Mouse (Mus musculus) forebrain, embryonic 10.5 days (tissue): ENCODE data around the gene Slc25a24. TPM values are rescaled to one million over a fixed set of nuclear protein-coding genes. Genes with fewer than 3 reads are reported as not detected.

Experiments used
- DNase-seq: peaks from one replicate; pipeline ENCODE4 v3.0.0-alpha.2; 2017; ENCODE audit warnings: low spot score; ENCODE audit errors: extremely low spot score
- H3K27ac ChIP-seq: fragments of 300-500 bp; sonication (generic); 2 replicates; pipeline ENCODE4 v1.5.1; 2016; ENCODE audit warnings: mild to moderate bottlenecking
- H3K27me3 ChIP-seq: fragments of 300-500 bp; sonication (generic); 2 replicates; pipeline ENCODE4 v1.6.1; 2016; ENCODE audit warnings: mild to moderate bottlenecking; ENCODE audit not compliant: poor library complexity, severe bottlenecking
- H3K36me3 ChIP-seq: fragments of 300-500 bp; sonication (generic); replicated peaks from 2 replicates; pipeline ENCODE4 v1.6.1; 2016; ENCODE audit warnings: mild to moderate bottlenecking, moderate library complexity
- H3K4me1 ChIP-seq: fragments of 300-500 bp; sonication (generic); 2 replicates; pipeline ENCODE4 v1.6.1; 2016
- H3K4me3 ChIP-seq: fragments of 300-500 bp; sonication (generic); 2 replicates; pipeline ENCODE4 v1.5.1; 2016; ENCODE audit warnings: mild to moderate bottlenecking, moderate library complexity
- H3K9me3 ChIP-seq: fragments of 300-500 bp; sonication (generic); 2 replicates; pipeline ENCODE4 v1.6.1; 2016; ENCODE audit warnings: mild to moderate bottlenecking, moderate library complexity
- WGBS: fragments of 180-500 bp; shearing (Covaris S2); methylation state at CpG from one replicate; pipeline ENCODE4 v1.1.7; 2016; 5-methylcytosine and 5-hydroxymethylcytosine counted together
- polyA plus RNA-seq: library from polyadenylated mRNA; unstranded; fragments of >200 nt; fragmentation: Nextera tagmentation; extraction: Ambion mirVana; gene quantifications from 2 replicates; pipeline ENCODE4 v1.2.1, GENCODE M21; 2016

Gene Slc25a24
- polyA plus RNA-seq, 1 experiment from 2014 or later, result 25.5 TPM

- Histone ChIP-seq H3K4me3 (no peak overlapping the region), H3K4me1 (no peaks in the 10 kb centered on the region), H3K36me3 (no peaks in the 10 kb centered on the region), H3K27ac (no peak overlapping the region), H3K27me3 (no peaks in the 10 kb centered on the region), H3K9me3 (no peaks in the 10 kb centered on the region)
- WGBS, result 82% methylated on average over 6 of the region's 6 CpGs
- no peak for DNase-seq
Observed at GRCm38 (mm10) chr3:109179528-109180076, 56.7 kb downstream of the Slc25a24 start.

- no peak for DNase-seq
- H3K36me3 ChIP-seq, result no peaks in the 10 kb centered on the region
- H3K4me3 ChIP-seq, result no peak overlapping the region
- H3K4me1 ChIP-seq, result no peaks in the 10 kb centered on the region
- 89% methylated on average over 2 of the region's 2 CpGs for WGBS
- H3K27ac ChIP-seq, result no peak overlapping the region
- no peaks in the 10 kb centered on the region for H3K27me3 ChIP-seq
- H3K9me3 ChIP-seq, result no peaks in the 10 kb centered on the region
Observed at GRCm38 (mm10) chr3:109196166-109196565, 73.2 kb downstream of the Slc25a24 start.

GRCm38 (mm10) chr3:109199280-109199679 is 76.3 kb downstream of the Slc25a24 start:
- no peak overlapping the region for H3K4me3 ChIP-seq
- no peak overlapping the region for H3K27ac ChIP-seq
- H3K36me3 ChIP-seq, result no peaks in the 10 kb centered on the region
- H3K27me3 ChIP-seq, result no peaks in the 10 kb centered on the region
- WGBS, result 100% methylated on average over 1 of the region's 1 CpGs
- no peaks in the 10 kb centered on the region for H3K4me1 ChIP-seq
- no peaks in the 10 kb centered on the region for H3K9me3 ChIP-seq
- DNase-seq, result no peak

GRCm38 (mm10) chr3:109212322-109212721 is 89.4 kb downstream of the Slc25a24 start:
- H3K27me3 ChIP-seq, result no peaks in the 10 kb centered on the region
- no peak overlapping the region for H3K4me3 ChIP-seq
- 86% methylated on average over 3 of the region's 3 CpGs for WGBS
- H3K27ac ChIP-seq, result no peak overlapping the region
- no peaks in the 10 kb centered on the region for H3K36me3 ChIP-seq
- H3K9me3 ChIP-seq, result no peaks in the 10 kb centered on the region
- no peaks in the 10 kb centered on the region for H3K4me1 ChIP-seq
- no peak for DNase-seq

GRCm38 (mm10) chr3:109216352-109216751 is 93.4 kb downstream of the Slc25a24 start:
- H3K27ac ChIP-seq, result no peak overlapping the region
- no peaks in the 10 kb centered on the region for H3K36me3 ChIP-seq
- no peak overlapping the region for H3K4me3 ChIP-seq
- DNase-seq, result no peak
- H3K27me3 ChIP-seq, result no peaks in the 10 kb centered on the region
- H3K9me3 ChIP-seq, result no peaks in the 10 kb centered on the region
- no peaks in the 10 kb centered on the region for H3K4me1 ChIP-seq

Other genes starting within 250 kb of the Slc25a24 start
- gene Fndc7, start 233.1 kb upstream of the Slc25a24 start, polyA plus RNA-seq, result not detected in 2 replicates
- 67.5 and 78.3 TPM in 2 replicates for gene Prpf38b, start 211.4 kb upstream of the Slc25a24 start, polyA plus RNA-seq
- 0.37 and 0.88 TPM in 2 replicates for gene Henmt1, start 183.3 kb upstream of the Slc25a24 start, polyA plus RNA-seq
- gene Gm9857, start 182.7 kb upstream of the Slc25a24 start, polyA plus RNA-seq, result not detected in 2 replicates
- 3.2 and 3.5 TPM in 2 replicates for gene Fam102b, start 95.5 kb upstream of the Slc25a24 start, polyA plus RNA-seq
- gene Slc25a54, start 42.7 kb upstream of the Slc25a24 start, polyA plus RNA-seq, result not detected in 2 replicates
- 4.1 and 4.7 TPM in 2 replicates for gene Vav3, start 217.5 kb downstream of the Slc25a24 start, polyA plus RNA-seq